Mouse (Mus musculus) ES-E14 (cell line): ENCODE data around the gene Gm3045.

Experiments
- HCFC1 ChIP-seq: IDR thresholded peaks from 2 replicates; pipeline ENCODE4 v1.6.1; 2012; ENCODE audit warnings: low read length, inconsistent platforms, borderline replicate concordance; ENCODE audit not compliant: insufficient read depth
- ZC3H11A ChIP-seq: IDR thresholded peaks from 2 replicates; pipeline ENCODE4 v1.6.1; 2012; ENCODE audit warnings: low read depth, mild to moderate bottlenecking, inconsistent platforms, low read length, borderline replicate concordance

DNA sequence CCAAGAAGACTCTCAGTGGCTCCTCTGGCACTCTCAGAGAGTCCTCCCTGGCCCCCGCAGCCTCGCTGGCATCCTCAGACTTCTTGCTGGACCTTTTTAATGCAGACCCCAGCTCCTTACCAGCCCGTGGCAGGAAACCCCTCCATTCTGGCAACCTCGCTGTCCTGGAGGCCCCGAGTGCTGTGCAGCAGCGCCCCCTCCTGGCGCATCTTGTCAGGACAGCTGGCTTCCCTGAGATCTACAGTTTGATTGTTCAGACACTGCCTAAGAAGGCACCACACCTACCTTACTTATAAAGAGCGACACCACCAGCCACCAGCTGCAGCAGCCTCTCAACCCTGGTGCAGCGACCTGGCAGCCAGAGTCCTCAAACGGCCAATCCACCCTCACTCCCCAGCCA, 7.1 kb downstream of the Gm3045 start:
- no peak for TF ChIP-seq HCFC1
- peak; percentile 52; the same call in 1 of the 2 replicates for TF ChIP-seq ZC3H11A
